Mouse (Mus musculus): ENCODE measurements around the gene Cope. TPM values are rescaled to one million over a fixed set of nuclear protein-coding genes. Genes with fewer than 3 reads are reported as not detected.

Cope gene
- polyA plus RNA-seq, 1 experiment from 2014 or later = 281 TPM

DNA sequence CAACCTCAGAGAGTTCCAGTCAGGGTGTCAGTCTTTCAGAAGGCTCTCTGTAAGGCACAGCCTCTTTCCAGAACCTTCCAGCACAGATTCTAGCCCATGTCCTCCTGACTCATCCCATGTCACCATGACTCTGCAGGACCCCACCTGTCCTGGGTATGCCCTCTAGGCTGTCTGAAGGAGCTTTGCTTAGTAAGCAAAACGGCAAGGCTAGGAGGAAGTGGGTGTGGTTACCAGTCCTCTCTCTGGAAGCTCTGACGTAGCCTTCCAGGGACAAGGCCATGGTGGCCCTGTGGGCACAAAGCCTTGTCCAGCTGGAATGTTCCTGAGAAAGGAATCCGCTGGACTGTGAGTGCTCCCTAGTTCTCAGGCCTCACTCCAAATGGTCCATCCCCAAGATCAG lies 29.4 kb upstream of the Cope start:
- DNase-seq (ENCODE audit: low spot score) (no peak), ATAC-seq (ENCODE audit: insufficient number of reproducible peaks, low FRiP score, low TSS enrichment, low read depth) (no peak)
- no peaks in the 10 kb centered on the region for H3K36me3 ChIP-seq (ENCODE audit: control insufficient read depth, insufficient read depth, low read length)
- H3K4me3 ChIP-seq (ENCODE audit: low read depth, low read length) = no peak overlapping the region
- H3K27me3 ChIP-seq (ENCODE audit: control insufficient read depth, insufficient read depth, low read length) = no peaks in the 10 kb centered on the region
- 52% methylated on average over 3 of the region's 3 CpGs for WGBS
- no peak overlapping the region for H3K4me2 ChIP-seq (ENCODE audit: low read depth, severe bottlenecking)
- H3K9ac ChIP-seq (ENCODE audit: low read length) = no peak overlapping the region
- H3K27ac ChIP-seq (replicated peaks; ENCODE audit: low read depth, low read length) = no peak overlapping the region
- H3K9me3 ChIP-seq (ENCODE audit: control insufficient read depth, low read length) = no peaks in the 10 kb centered on the region
- H3K4me1 ChIP-seq (ENCODE audit: control insufficient read depth, insufficient read depth, low read length) = no peaks in the 10 kb centered on the region

DNA sequence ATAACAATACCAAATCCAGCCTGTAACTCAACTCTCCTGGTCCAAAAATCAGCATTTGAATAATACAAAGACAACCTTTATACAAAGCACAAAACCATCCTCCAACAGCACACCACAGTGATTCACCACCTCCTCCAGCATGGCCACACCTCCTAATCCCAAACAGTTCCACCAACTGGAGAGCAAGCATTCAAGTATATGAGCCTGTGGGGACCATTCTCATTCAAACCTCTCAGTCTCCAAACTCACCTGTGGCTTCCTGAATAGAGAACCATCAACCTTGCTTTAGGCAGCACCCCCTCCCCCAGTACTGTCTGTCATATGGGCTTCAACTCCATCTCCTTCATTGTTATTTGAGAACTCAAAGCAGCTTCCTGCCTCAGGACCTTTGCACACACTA lies 28.0 kb upstream of the Cope start:
- no peak overlapping the region for H3K4me2 ChIP-seq (ENCODE audit: low read depth, severe bottlenecking)
- H3K4me3 ChIP-seq (ENCODE audit: low read depth, low read length) = no peak overlapping the region
- no peaks in the 10 kb centered on the region for H3K36me3 ChIP-seq (ENCODE audit: control insufficient read depth, insufficient read depth, low read length)
- no peak for ATAC-seq (ENCODE audit: insufficient number of reproducible peaks, low FRiP score, low TSS enrichment, low read depth)
- no peak for DNase-seq (ENCODE audit: low spot score)
- H3K4me1 ChIP-seq (ENCODE audit: control insufficient read depth, insufficient read depth, low read length) = no peaks in the 10 kb centered on the region
- H3K27me3 ChIP-seq (ENCODE audit: control insufficient read depth, insufficient read depth, low read length) = no peaks in the 10 kb centered on the region
- no peak overlapping the region for H3K9ac ChIP-seq (ENCODE audit: low read length)
- H3K27ac ChIP-seq (replicated peaks; ENCODE audit: low read depth, low read length) = no peak overlapping the region
- no peaks in the 10 kb centered on the region for H3K9me3 ChIP-seq (ENCODE audit: control insufficient read depth, low read length)

DNA sequence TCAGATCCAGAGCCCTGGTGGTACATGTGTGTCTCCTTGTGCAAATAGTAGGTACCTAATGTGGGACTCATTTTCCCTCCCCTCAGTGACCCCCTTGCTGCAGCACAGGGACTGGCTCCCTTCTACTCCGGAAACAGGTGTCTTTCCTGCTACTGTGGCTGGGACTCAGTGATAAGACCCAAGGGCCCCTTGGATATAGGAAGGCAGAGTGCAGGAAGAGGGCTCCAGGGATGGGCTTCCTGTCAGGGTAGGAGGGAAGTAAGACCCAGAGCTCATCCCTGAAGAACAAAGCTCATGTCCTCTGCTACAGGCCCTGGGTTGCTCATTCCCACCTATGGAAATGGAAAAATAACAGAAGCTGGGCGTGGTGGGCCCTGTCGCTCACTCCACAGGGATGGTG lies 25.8 kb upstream of the Cope start:
- no peak for ATAC-seq (ENCODE audit: insufficient number of reproducible peaks, low FRiP score, low TSS enrichment, low read depth)
- Histone ChIP-seq H3K4me1 (ENCODE audit: control insufficient read depth, insufficient read depth, low read length) (peaks cover 2% of the 10 kb centered on the region; the same call in 1 of the 2 replicates), H3K9ac (ENCODE audit: low read length) (no peak overlapping the region), H3K27ac (replicated peaks; ENCODE audit: low read depth, low read length) (no peak overlapping the region), H3K4me2 (ENCODE audit: low read depth, severe bottlenecking) (no peak overlapping the region), H3K36me3 (ENCODE audit: control insufficient read depth, insufficient read depth, low read length) (no peaks in the 10 kb centered on the region), H3K27me3 (ENCODE audit: control insufficient read depth, insufficient read depth, low read length) (no peaks in the 10 kb centered on the region), H3K9me3 (ENCODE audit: control insufficient read depth, low read length) (no peaks in the 10 kb centered on the region), H3K4me3 (ENCODE audit: low read depth, low read length) (no peak overlapping the region)
- WGBS = 84% methylated on average over 3 of the region's 3 CpGs
- no peak for DNase-seq (ENCODE audit: low spot score)

DNA sequence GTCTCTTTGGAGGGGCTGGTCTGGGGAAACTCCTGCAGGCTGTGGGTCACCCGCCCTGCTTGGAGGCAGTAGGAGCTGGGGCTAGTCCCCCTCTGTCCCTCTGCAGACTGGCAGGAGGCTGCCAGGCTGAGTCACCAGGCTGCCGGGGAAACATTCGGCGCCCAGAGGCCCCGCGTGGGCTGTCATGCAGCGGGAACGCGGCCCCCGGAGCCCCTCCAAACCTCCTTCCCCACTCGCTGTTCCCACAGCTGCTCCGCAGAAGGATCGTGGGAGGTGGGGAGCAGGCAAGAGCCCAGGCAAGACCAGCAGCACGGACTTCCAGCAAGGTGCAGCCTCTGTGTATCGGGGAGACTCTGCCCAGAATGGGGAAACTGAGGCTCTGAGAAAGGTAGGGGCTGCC lies 24.1 kb upstream of the Cope start:
- H3K9me3 ChIP-seq (ENCODE audit: control insufficient read depth, low read length) = no peaks in the 10 kb centered on the region
- ATAC-seq (ENCODE audit: insufficient number of reproducible peaks, low FRiP score, low TSS enrichment, low read depth) (no peak), DNase-seq (ENCODE audit: low spot score) (no peak)
- 68% methylated on average over 15 of the region's 15 CpGs for WGBS
- H3K36me3 ChIP-seq (ENCODE audit: control insufficient read depth, insufficient read depth, low read length) = no peaks in the 10 kb centered on the region
- H3K27ac ChIP-seq (replicated peaks; ENCODE audit: low read depth, low read length) = no peak overlapping the region
- H3K4me2 ChIP-seq (ENCODE audit: low read depth, severe bottlenecking) = no peak overlapping the region
- H3K9ac ChIP-seq (ENCODE audit: low read length) = peak overlapping the region; percentile 22; the same call in 1 of the 2 replicates
- H3K27me3 ChIP-seq (ENCODE audit: control insufficient read depth, insufficient read depth, low read length) = no peaks in the 10 kb centered on the region
- H3K4me1 ChIP-seq (ENCODE audit: control insufficient read depth, insufficient read depth, low read length) = peaks cover 7% of the 10 kb centered on the region; the same call in 1 of the 2 replicates
- no peak overlapping the region for H3K4me3 ChIP-seq (ENCODE audit: low read depth, low read length)

DNA sequence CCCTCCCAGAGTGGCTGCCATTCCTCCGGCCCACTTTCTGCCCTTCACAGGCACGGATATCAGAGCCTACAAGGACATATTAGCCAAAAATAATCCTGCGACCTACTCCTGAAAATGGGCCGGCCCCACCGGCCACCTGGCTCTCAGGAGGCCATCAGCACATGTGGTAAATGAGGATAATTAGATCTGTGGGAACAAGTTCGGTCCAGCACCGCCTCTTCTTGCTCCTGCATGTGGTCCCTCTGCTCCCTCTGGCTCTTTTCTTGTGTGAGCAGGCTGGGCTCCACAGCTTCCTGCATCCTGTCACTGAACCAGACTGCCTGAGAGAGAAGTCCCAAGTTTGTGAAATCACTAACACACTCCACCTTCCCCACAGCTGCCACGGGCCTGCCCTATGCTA lies 23.1 kb upstream of the Cope start:
- Histone ChIP-seq H3K4me2 (ENCODE audit: low read depth, severe bottlenecking) (no peak overlapping the region), H3K27ac (replicated peaks; ENCODE audit: low read depth, low read length) (no peak overlapping the region), H3K4me1 (ENCODE audit: control insufficient read depth, insufficient read depth, low read length) (peaks cover 10% of the 10 kb centered on the region; the same call in 1 of the 2 replicates), H3K36me3 (ENCODE audit: control insufficient read depth, insufficient read depth, low read length) (no peaks in the 10 kb centered on the region), H3K9me3 (ENCODE audit: control insufficient read depth, low read length) (no peaks in the 10 kb centered on the region), H3K9ac (ENCODE audit: low read length) (no peak overlapping the region; the same call in 1 of the 2 replicates), H3K27me3 (ENCODE audit: control insufficient read depth, insufficient read depth, low read length) (no peaks in the 10 kb centered on the region), H3K4me3 (ENCODE audit: low read depth, low read length) (no peak overlapping the region)
- WGBS = 59% methylated on average over 8 of the region's 8 CpGs
- DNase-seq (ENCODE audit: low spot score) (no peak), ATAC-seq (ENCODE audit: insufficient number of reproducible peaks, low FRiP score, low TSS enrichment, low read depth) (no peak)

DNA sequence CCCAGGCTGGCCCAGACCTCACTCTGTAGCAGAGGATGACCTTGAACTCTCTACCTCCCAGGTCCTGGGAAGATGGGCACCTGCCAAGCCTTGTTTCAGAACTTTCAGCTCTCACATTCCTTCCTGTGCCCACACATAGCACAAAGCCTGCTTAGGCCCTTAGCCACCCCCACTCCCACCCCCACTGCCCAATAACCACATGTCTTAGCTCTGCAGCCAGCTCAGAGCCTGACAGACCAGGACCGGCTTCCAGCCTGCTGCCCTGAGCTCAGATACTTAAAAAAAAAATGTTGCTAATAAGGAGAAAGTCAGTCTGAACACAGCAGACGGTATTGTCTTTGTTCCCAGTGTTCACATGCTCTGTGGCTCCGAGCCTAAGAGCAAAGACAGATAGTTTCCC lies 21.3 kb upstream of the Cope start:
- H3K4me2 ChIP-seq (ENCODE audit: low read depth, severe bottlenecking) = no peak overlapping the region
- peaks cover 10% of the 10 kb centered on the region for H3K36me3 ChIP-seq (ENCODE audit: control insufficient read depth, insufficient read depth, low read length)
- H3K9ac ChIP-seq (ENCODE audit: low read length) = no peak overlapping the region
- no peak overlapping the region for H3K4me3 ChIP-seq (ENCODE audit: low read depth, low read length)
- no peak overlapping the region for H3K27ac ChIP-seq (replicated peaks; ENCODE audit: low read depth, low read length)
- no peaks in the 10 kb centered on the region for H3K27me3 ChIP-seq (ENCODE audit: control insufficient read depth, insufficient read depth, low read length)
- H3K4me1 ChIP-seq (ENCODE audit: control insufficient read depth, insufficient read depth, low read length) = peaks cover 10% of the 10 kb centered on the region; the same call in 1 of the 2 replicates
- WGBS = 59% methylated on average over 3 of the region's 3 CpGs
- no peak for DNase-seq (ENCODE audit: low spot score)
- no peak for ATAC-seq (ENCODE audit: insufficient number of reproducible peaks, low FRiP score, low TSS enrichment, low read depth)
- H3K9me3 ChIP-seq (ENCODE audit: control insufficient read depth, low read length) = no peaks in the 10 kb centered on the region

DNA sequence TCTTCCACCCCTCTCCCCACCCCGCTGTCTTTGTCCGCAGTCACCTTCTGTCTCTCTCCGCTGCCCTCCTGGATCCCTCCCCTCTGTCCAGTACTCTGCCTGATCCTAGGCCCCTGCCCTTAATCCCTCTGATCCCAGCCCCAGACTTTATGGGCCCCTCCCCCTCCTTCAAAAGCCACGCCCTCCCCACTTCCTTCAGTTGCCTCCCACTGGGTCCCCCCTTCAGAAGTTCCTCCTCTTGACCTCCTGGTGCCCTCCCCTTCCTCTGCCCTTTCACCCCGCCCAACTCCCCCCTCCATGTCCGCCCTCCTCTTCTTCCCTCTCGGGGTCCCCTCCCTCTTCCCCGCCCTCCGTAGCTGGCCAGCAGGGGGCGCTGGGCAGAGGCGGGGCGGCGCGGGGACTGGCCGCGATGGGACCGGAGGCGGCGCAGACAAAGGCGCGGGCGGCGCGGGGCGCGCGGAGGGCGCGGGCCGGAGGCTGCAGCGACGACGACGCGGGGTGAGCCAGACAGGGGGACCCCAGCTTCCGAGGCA lies 19.6 kb upstream of the Cope start, which contains the start of gene Homer3:
TSS of gene Homer3 (plus strand) at position 225 of the 533 bp plus-strand sequence.
- Histone ChIP-seq H3K27ac (replicated peaks; ENCODE audit: low read depth, low read length) (peak within 1 kb of the TSS; percentile 38), H3K4me3 (ENCODE audit: low read depth, low read length) (peak within 1 kb of the TSS; percentile 98), H3K36me3 (ENCODE audit: control insufficient read depth, insufficient read depth, low read length) (peaks cover 24% of the 10 kb centered on the region), H3K9ac (ENCODE audit: low read length) (peak within 1 kb of the TSS; percentile 98), H3K4me2 (ENCODE audit: low read depth, severe bottlenecking) (peak within 1 kb of the TSS; percentile 88), H3K9me3 (ENCODE audit: control insufficient read depth, low read length) (peaks cover 4% of the 10 kb centered on the region; the same call in 1 of the 2 replicates), H3K27me3 (ENCODE audit: control insufficient read depth, insufficient read depth, low read length) (no peaks in the 10 kb centered on the region), H3K4me1 (ENCODE audit: control insufficient read depth, insufficient read depth, low read length) (peaks cover 10% of the 10 kb centered on the region; the same call in 1 of the 2 replicates)
- DNase-seq (ENCODE audit: low spot score) = peak; percentile 94
- WGBS = under 1% methylated on average over 36 of the region's 36 CpGs
- peak; percentile 85 for ATAC-seq (ENCODE audit: insufficient number of reproducible peaks, low FRiP score, low TSS enrichment, low read depth)

DNA sequence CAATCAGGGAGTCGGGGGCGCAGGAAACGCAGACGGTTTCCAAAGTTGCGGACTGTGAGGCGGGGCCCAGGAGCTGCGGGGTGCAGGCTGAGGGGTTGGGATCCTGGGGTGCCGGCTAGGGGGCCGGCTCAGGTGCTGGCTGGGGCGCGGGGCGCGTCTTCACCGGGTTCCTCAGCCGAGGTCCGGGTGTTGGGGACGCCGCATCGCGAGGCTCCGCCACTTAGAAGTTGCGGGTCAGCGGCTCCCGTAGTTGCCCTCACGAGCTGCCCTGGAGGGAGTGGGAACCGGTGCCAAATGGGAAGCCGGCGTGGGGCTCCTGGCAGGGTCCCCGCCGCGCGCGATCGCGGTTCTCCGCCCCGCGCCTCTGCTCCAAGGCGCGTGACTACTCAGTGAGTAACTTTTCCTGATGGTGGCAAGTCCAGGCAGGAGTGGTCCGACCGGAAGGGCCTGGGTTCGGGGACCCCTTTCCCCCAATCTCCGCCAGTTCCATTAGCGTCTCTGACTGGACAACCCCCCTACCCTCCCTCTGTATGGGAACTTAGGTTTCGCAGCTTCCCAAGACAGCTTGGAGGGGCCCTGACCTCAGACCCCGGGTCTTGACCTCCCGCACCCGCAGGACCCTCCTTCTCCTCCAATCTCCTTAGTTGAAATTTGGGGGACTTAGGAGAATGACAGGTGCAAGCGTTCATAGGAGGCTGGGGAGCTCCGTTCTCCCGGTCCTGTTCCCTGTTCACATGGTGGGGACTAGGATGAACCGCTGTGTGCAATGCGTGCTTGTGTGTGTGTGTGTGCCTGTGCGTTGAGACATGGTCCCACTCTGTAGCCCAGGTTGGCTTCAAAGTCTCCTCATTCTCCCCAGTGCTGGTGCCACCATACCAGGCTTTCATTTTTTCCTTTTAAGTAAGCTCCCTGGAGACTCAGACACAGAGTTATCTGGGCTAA lies 18.9 kb upstream of the Cope start:
- H3K4me1 ChIP-seq (ENCODE audit: control insufficient read depth, insufficient read depth, low read length) = peaks cover 10% of the 10 kb centered on the region; the same call in 1 of the 2 replicates
- WGBS = 1% methylated on average over 48 of the region's 55 CpGs
- H3K27me3 ChIP-seq (ENCODE audit: control insufficient read depth, insufficient read depth, low read length) = no peaks in the 10 kb centered on the region
- DNase-seq (ENCODE audit: low spot score) (no peak), ATAC-seq (ENCODE audit: insufficient number of reproducible peaks, low FRiP score, low TSS enrichment, low read depth) (peak; percentile 56)
- H3K4me2 ChIP-seq (ENCODE audit: low read depth, severe bottlenecking) = peak overlapping the region; percentile 88
- H3K4me3 ChIP-seq (ENCODE audit: low read depth, low read length) = peak overlapping the region; percentile 98
- H3K27ac ChIP-seq (replicated peaks; ENCODE audit: low read depth, low read length) = peak overlapping the region; percentile 38
- peaks cover 26% of the 10 kb centered on the region for H3K36me3 ChIP-seq (ENCODE audit: control insufficient read depth, insufficient read depth, low read length)
- H3K9me3 ChIP-seq (ENCODE audit: control insufficient read depth, low read length) = peaks cover 4% of the 10 kb centered on the region; the same call in 1 of the 2 replicates
- peak overlapping the region; percentile 98 for H3K9ac ChIP-seq (ENCODE audit: low read length)
